Mouse (Mus musculus): ENCODE results near the gene Olfr1028. TPM values are rescaled to one million over a fixed set of nuclear protein-coding genes. Genes with fewer than 3 reads are reported as not detected.

The Olfr1028 gene
- total RNA-seq (2015) (not detected in 2 replicates), total RNA-seq (2017) (not detected in 2 replicates)

DNA sequence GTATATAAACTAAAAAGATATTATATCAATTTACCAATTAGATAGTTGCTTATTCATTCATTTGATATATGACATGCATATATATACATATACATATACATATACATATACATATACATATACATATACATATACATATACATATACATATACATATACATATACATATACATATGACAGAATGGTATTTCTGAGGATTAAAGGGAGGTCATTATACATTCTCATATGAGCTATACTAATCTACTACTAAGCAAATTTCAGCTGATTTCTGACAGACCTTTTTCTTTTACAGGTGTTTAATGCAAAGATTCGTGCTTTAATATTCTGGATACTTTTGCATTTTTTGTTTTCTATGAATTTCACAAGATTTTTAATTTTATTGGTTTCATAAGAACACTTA is at the start of gene Olfr1028:
TSS of gene Olfr1028 (plus strand) at position 301 of the 400 bp plus-strand sequence.
- no peak for ATAC-seq (ENCODE audit: poor library complexity, severe bottlenecking)

DNA sequence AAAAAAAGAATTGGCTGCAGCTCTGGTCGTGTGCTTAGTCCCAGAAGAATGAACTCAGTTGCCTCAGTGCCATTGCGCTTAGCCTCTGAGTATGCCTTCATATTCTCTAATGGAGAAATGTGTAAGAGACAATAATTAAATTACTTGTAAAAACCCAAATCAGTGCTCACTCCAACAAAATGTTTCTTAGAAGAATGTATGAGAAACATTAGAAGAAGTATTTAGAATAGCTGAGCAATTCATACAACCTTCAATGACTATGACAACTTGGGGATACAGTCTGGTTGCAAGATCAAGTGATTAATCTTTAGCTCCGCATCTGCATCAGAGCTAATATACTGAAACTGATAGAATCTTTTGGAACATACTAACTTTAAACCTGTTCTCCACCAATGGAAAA is 45.3 kb upstream of the Olfr1028 start, which contains the start of gene Olfr1024:
TSS of gene Olfr1024 (minus strand) at position 101 of the 400 bp plus-strand sequence.
- no peak for ATAC-seq (ENCODE audit: poor library complexity, severe bottlenecking)

DNA sequence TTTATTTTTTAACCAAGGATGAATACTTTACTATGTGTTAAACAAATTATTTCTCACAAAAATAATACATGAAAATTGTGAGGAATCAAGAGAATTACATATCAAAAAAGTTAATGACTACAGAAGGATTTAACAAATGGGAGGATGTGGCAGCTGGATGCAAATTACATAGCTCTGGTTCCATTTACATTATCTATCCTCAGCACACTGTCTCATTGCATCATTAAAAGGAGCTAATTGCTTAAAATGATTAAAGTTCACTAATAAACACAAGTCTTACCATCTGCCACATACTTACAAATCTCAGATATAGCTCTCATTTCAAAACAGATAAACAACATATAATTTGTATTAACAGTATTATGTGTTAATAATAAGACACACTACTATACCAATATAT is 37.0 kb upstream of the Olfr1028 start:
- ATAC-seq (ENCODE audit: poor library complexity, severe bottlenecking), result no peak

DNA sequence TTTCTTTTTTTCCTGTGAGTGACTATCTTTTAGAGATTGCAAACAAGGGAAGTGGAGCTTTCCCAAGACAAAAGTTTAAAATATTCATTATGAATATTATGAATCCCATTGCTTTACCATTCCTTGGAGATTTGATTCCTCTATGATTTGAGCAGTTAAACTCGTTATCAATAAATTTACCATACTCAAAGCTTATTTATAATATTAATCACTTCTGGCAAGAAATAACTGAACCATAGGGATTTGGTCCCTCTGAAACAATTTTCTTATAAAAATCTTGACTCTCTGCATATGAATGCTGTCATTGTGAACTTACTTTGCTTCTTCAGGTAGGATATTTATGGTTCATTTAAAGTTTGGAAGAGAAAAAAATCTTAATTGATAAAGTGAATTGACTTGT is 35.3 kb upstream of the Olfr1028 start, which contains the start of gene Olfr1025-ps1:
TSS of gene Olfr1025-ps1 (plus strand) at position 301 of the 400 bp plus-strand sequence.
- ATAC-seq (ENCODE audit: poor library complexity, severe bottlenecking), result no peak

DNA sequence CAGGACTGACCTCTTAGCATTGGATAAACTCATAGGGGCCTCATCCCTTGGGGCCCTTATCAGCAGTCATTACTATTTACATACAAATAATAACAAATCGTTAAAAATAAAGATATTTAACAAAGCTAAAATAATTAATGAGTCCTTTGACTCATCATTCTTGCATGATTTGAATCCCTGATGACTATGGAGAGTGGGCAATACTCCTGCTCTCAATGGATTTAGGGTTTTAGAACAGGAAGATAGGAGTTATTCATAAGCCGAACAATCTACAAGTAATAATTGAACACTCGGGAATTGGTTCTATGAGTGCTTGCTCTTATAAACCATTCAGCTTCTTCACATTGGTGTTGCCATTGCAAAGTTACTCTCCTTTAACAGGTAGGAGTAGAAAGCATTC is 29.0 kb upstream of the Olfr1028 start, which contains the start of gene Olfr1026:
TSS of gene Olfr1026 (plus strand) at position 301 of the 400 bp plus-strand sequence.
- ATAC-seq (ENCODE audit: poor library complexity, severe bottlenecking), result no peak

DNA sequence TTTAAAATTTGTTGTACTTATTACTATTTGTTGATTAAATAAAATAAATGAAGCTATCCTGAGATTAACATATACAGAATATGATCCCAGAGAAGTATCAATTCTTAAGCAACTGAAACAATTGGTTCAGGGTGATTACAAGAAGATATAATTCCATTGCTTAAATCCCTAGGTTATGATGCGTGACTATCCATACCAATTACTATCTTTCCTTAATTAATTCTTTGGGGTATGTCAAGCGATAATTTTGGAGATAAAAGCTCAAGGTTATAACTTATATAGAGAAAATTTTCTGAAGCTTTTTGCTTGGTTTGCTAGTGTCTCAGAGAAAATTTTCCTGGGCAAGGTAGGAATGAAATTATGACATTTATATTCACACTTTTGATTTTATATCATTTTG is 23.4 kb downstream of the Olfr1028 start, which contains the start of gene Olfr1029:
TSS of gene Olfr1029 (plus strand) at position 301 of the 400 bp plus-strand sequence.
- no peak for ATAC-seq (ENCODE audit: poor library complexity, severe bottlenecking)

DNA sequence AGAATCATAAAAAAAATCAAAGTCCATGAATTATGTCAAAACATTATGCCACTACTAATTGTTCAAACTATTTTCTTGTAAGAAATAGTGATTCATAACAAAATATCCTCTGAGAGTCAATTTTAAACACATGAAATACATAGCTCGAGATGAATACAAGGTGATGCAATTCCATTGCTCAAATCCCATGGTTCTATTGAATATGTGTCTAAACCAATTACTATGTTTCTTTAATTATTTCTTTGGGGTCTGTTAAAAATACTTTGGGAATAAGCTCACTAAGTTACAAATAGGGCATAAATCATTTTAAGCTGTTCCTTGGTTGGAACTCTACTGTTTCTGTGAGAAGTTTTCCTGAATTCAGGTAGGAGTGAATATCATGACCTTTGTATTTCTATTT is 28.7 kb downstream of the Olfr1028 start, which contains the start of gene Olfr1030:
TSS of gene Olfr1030 (plus strand) at position 301 of the 400 bp plus-strand sequence.
- ATAC-seq (ENCODE audit: poor library complexity, severe bottlenecking), result no peak

DNA sequence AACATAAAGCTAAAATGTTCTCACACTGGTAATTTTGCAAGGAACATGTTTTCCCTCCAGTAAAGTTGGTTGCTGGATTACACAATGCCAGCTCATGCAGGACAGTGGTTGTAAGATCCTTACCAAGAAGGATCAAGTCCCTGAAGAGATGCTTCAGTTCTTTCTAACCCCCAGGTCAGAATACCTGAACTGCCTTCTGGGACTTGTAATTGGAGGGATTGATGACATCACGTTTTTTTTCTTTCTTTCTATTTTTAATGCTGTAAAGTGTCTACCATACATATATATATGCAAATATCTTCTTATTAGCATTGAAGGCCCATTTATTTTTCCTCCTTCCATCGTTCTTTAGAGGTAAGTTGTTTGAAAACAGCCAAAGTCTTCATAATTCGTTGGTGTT is 39.8 kb downstream of the Olfr1028 start, which contains the start of gene Olfr1031:
TSS of gene Olfr1031 (plus strand) at position 301 of the 400 bp plus-strand sequence.
- no peak for ATAC-seq (ENCODE audit: poor library complexity, severe bottlenecking)

Other genes starting within 250 kb of the Olfr1028 start
- not detected in 2 replicates for gene Olfr1009, start 235.0 kb upstream of the Olfr1028 start, total RNA-seq (2015)
- gene Olfr1009, start 235.0 kb upstream of the Olfr1028 start, total RNA-seq (2017), result not detected in 2 replicates
- gene Olfr1012, start 187.7 kb upstream of the Olfr1028 start, total RNA-seq (2015), result not detected in 2 replicates
- not detected in 2 replicates for gene Olfr1012, start 187.7 kb upstream of the Olfr1028 start, total RNA-seq (2017)
- not detected in 2 replicates for gene Olfr1013, start 183.3 kb upstream of the Olfr1028 start, total RNA-seq (2015)
- gene Olfr1013, start 183.3 kb upstream of the Olfr1028 start, total RNA-seq (2017), result not detected in 2 replicates
- not detected in 2 replicates for gene Olfr1014, start 177.7 kb upstream of the Olfr1028 start, total RNA-seq (2015)
- not detected in 2 replicates for gene Olfr1014, start 177.7 kb upstream of the Olfr1028 start, total RNA-seq (2017)
- gene Olfr1015, start 168.4 kb upstream of the Olfr1028 start, total RNA-seq (2015), result not detected in 2 replicates
- not detected in 2 replicates for gene Olfr1015, start 168.4 kb upstream of the Olfr1028 start, total RNA-seq (2017)
- gene Olfr1016, start 147.9 kb upstream of the Olfr1028 start, total RNA-seq (2015), result not detected in 2 replicates
- gene Olfr1016, start 147.9 kb upstream of the Olfr1028 start, total RNA-seq (2017), result not detected in 2 replicates
- not detected in 2 replicates for gene Olfr1018, start 132.0 kb upstream of the Olfr1028 start, total RNA-seq (2015)
- not detected in 2 replicates for gene Olfr1018, start 132.0 kb upstream of the Olfr1028 start, total RNA-seq (2017)
- not detected in 2 replicates for gene Olfr1019, start 105.0 kb upstream of the Olfr1028 start, total RNA-seq (2015)
- gene Olfr1019, start 105.0 kb upstream of the Olfr1028 start, total RNA-seq (2017), result not detected in 2 replicates
- not detected in 2 replicates for gene Olfr1020, start 103.4 kb upstream of the Olfr1028 start, total RNA-seq (2015)
- not detected in 2 replicates for gene Olfr1020, start 103.4 kb upstream of the Olfr1028 start, total RNA-seq (2017)
- not detected in 2 replicates for gene Olfr1022, start 81.8 kb upstream of the Olfr1028 start, total RNA-seq (2015)
- gene Olfr1022, start 81.8 kb upstream of the Olfr1028 start, total RNA-seq (2017), result not detected in 2 replicates
- gene Olfr1023, start 64.8 kb upstream of the Olfr1028 start, total RNA-seq (2015), result not detected in 2 replicates
- gene Olfr1023, start 64.8 kb upstream of the Olfr1028 start, total RNA-seq (2017), result not detected in 2 replicates
- not detected in 2 replicates for gene Olfr1024, start 45.4 kb upstream of the Olfr1028 start, total RNA-seq (2015)
- gene Olfr1024, start 45.4 kb upstream of the Olfr1028 start, total RNA-seq (2017), result not detected in 2 replicates
- not detected in 2 replicates for gene Olfr1025-ps1, start 35.2 kb upstream of the Olfr1028 start, total RNA-seq (2015)
- gene Olfr1025-ps1, start 35.2 kb upstream of the Olfr1028 start, total RNA-seq (2017), result not detected in 2 replicates
- gene Olfr1026, start 28.9 kb upstream of the Olfr1028 start, total RNA-seq (2015), result not detected in 2 replicates
- gene Olfr1026, start 28.9 kb upstream of the Olfr1028 start, total RNA-seq (2017), result not detected in 2 replicates
- gene Olfr1029, start 23.5 kb downstream of the Olfr1028 start, total RNA-seq (2015), result 0.57 TPM in 1 of 2 replicates, not detected in the other
- gene Olfr1029, start 23.5 kb downstream of the Olfr1028 start, total RNA-seq (2017), result not detected in 2 replicates
- gene Olfr1030, start 28.8 kb downstream of the Olfr1028 start, total RNA-seq (2015), result not detected in 2 replicates
- not detected in 2 replicates for gene Olfr1030, start 28.8 kb downstream of the Olfr1028 start, total RNA-seq (2017)
- gene Olfr1031, start 39.9 kb downstream of the Olfr1028 start, total RNA-seq (2015), result not detected in 2 replicates
- not detected in 2 replicates for gene Olfr1031, start 39.9 kb downstream of the Olfr1028 start, total RNA-seq (2017)
- not detected in 2 replicates for gene Olfr1032, start 55.1 kb downstream of the Olfr1028 start, total RNA-seq (2015)
- not detected in 2 replicates for gene Olfr1032, start 55.1 kb downstream of the Olfr1028 start, total RNA-seq (2017)
- 0.09 and 0.45 TPM in 2 replicates for gene Olfr1033, start 70.2 kb downstream of the Olfr1028 start, total RNA-seq (2015)
- 0.07 TPM in 1 of 2 replicates, not detected in the other for gene Olfr1033, start 70.2 kb downstream of the Olfr1028 start, total RNA-seq (2017)
- gene Olfr1034, start 95.4 kb downstream of the Olfr1028 start, total RNA-seq (2015), result not detected in 2 replicates
- not detected in 2 replicates for gene Olfr1034, start 95.4 kb downstream of the Olfr1028 start, total RNA-seq (2017)
- gene Olfr1036, start 123.6 kb downstream of the Olfr1028 start, total RNA-seq (2015), result not detected in 2 replicates
- not detected in 2 replicates for gene Olfr1036, start 123.6 kb downstream of the Olfr1028 start, total RNA-seq (2017)
- gene Olfr1037, start 136.9 kb downstream of the Olfr1028 start, total RNA-seq (2015), result not detected in 2 replicates
- gene Olfr1037, start 136.9 kb downstream of the Olfr1028 start, total RNA-seq (2017), result not detected in 2 replicates
- not detected in 2 replicates for gene Olfr1039, start 185.5 kb downstream of the Olfr1028 start, total RNA-seq (2015)
- gene Olfr1039, start 185.5 kb downstream of the Olfr1028 start, total RNA-seq (2017), result not detected in 2 replicates
- not detected in 2 replicates for gene Olfr1040, start 196.3 kb downstream of the Olfr1028 start, total RNA-seq (2015)
- gene Olfr1040, start 196.3 kb downstream of the Olfr1028 start, total RNA-seq (2017), result not detected in 2 replicates
- gene Olfr1042, start 211.4 kb downstream of the Olfr1028 start, total RNA-seq (2015), result not detected in 2 replicates
- gene Olfr1042, start 211.4 kb downstream of the Olfr1028 start, total RNA-seq (2017), result not detected in 2 replicates
- gene Olfr1043, start 217.1 kb downstream of the Olfr1028 start, total RNA-seq (2015), result not detected in 2 replicates
- not detected in 2 replicates for gene Olfr1043, start 217.1 kb downstream of the Olfr1028 start, total RNA-seq (2017)
- not detected in 2 replicates for gene Olfr1044, start 227.4 kb downstream of the Olfr1028 start, total RNA-seq (2015)
- gene Olfr1044, start 227.4 kb downstream of the Olfr1028 start, total RNA-seq (2017), result not detected in 2 replicates
- not detected in 2 replicates for gene Olfr52, start 235.2 kb downstream of the Olfr1028 start, total RNA-seq (2015)
- gene Olfr52, start 235.2 kb downstream of the Olfr1028 start, total RNA-seq (2017), result not detected in 2 replicates

All from megakaryocyte, adult 5-6 weeks (primary cell).